Mouse (Mus musculus): ENCODE results near the gene Gpr19.

GRCm38 (mm10) chr6:134838111-134838510 is 60.3 kb downstream of the Gpr19 start:
- TF ChIP-seq CTCF (IDR thresholded peaks at IDR 0.05; ENCODE audit: low read depth, low read length) (no peak), POLR2A (IDR thresholded peaks at IDR 0.05; ENCODE audit: extremely low read depth, insufficient read depth, low read length) (no peak)
